Mouse (Mus musculus): Measurements from ENCODE around the gene Aldh9a1. TPM values are rescaled to one million over a fixed set of nuclear protein-coding genes. Genes with fewer than 3 reads are reported as not detected.

The Aldh9a1 gene
- polyA plus RNA-seq, 1 experiment from 2014 or later = 204 TPM

DNA sequence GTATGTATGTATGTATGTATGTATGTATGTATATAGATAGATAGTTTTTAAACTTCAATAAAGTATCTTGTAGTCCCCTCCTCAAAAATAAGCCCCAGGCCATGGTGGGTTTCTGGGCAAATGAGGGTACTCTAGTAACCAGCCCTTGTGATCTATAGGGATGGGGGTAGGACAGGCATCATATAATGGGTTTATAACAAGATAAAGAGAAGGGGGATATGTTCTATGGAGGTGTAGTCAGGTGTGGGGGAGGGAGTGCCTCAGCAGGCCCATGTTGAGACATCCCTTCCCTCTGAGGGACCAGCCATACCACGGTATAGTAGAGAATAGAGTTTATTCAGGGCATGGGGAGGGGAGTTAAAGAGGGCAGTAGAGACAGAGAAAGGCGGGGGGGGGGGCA lies 36.7 kb downstream of the Aldh9a1 start:
- no peak overlapping the region for H3K4me2 ChIP-seq (ENCODE audit: low read depth, low read length)
- no peaks in the 10 kb centered on the region for H3K9me3 ChIP-seq (ENCODE audit: control insufficient read depth, low read length)
- no peak overlapping the region for H3K4me3 ChIP-seq (ENCODE audit: low read length)
- H3K4me1 ChIP-seq (ENCODE audit: control insufficient read depth, insufficient read depth, low read length) = peaks cover 44% of the 10 kb centered on the region
- no peak for ATAC-seq
- no peaks in the 10 kb centered on the region for H3K27me3 ChIP-seq (replicated peaks; ENCODE audit: control insufficient read depth, insufficient read depth, low read length)
- no peaks in the 10 kb centered on the region for H3K36me3 ChIP-seq (ENCODE audit: control insufficient read depth, insufficient read depth, low read length)
- 34% methylated on average over 2 of the region's 2 CpGs for WGBS
- no peak overlapping the region for H3K27ac ChIP-seq (ENCODE audit: low read length)
- H3K9ac ChIP-seq (ENCODE audit: low read depth, low read length) = no peak overlapping the region

DNA sequence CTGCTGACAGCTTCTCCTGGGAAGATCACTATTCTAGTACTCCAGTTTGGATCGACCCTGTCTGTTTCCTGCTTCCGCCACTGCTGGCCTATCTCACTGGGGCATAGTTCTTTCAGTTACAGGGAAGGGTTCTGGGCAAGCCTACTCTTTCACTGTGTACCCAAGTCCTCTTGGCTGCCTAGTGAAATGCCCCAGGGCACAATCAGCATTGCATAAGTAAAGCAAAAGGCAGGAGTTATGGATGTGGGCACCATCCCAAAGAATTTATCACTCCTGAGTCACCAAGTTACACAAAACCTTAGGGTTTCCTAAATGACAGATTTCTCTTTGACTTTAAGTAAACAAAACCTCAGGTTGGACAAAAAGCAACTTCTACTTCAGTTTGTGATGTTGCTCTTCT lies 37.5 kb downstream of the Aldh9a1 start:
- H3K4me2 ChIP-seq (ENCODE audit: low read depth, low read length) = no peak overlapping the region
- H3K4me3 ChIP-seq (ENCODE audit: low read length) = no peak overlapping the region
- H3K27me3 ChIP-seq (replicated peaks; ENCODE audit: control insufficient read depth, insufficient read depth, low read length) = no peaks in the 10 kb centered on the region
- H3K9me3 ChIP-seq (ENCODE audit: control insufficient read depth, low read length) = no peaks in the 10 kb centered on the region
- no peak overlapping the region for H3K9ac ChIP-seq (ENCODE audit: low read depth, low read length)
- H3K36me3 ChIP-seq (ENCODE audit: control insufficient read depth, insufficient read depth, low read length) = no peaks in the 10 kb centered on the region
- H3K27ac ChIP-seq (ENCODE audit: low read length) = peak overlapping the region; percentile 31
- no peak for ATAC-seq
- H3K4me1 ChIP-seq (ENCODE audit: control insufficient read depth, insufficient read depth, low read length) = peaks cover 39% of the 10 kb centered on the region
- WGBS = 70% methylated on average over 2 of the region's 2 CpGs

DNA sequence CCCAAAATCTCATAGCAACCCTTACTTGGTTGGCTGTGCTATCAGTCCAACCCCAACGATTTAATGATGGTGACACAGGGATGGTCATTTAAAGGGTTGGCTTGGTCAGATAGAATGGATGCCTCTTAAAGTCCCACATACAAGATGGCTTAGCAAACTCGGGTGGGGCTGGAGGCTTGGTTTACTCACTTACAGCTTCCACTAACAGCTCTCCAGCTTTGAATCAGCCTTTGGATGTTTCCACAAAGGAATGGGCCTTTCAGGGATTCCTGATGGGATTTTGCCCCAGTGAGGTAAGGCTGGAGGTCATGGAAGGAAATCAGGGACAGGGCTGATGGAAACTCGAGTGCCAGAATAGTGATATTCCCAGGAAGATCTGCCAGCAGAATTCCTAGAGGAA lies 38.0 kb downstream of the Aldh9a1 start:
- ATAC-seq = no peak
- Histone ChIP-seq H3K4me1 (ENCODE audit: control insufficient read depth, insufficient read depth, low read length) (peaks cover 38% of the 10 kb centered on the region), H3K36me3 (ENCODE audit: control insufficient read depth, insufficient read depth, low read length) (no peaks in the 10 kb centered on the region), H3K4me3 (ENCODE audit: low read length) (no peak overlapping the region), H3K27ac (ENCODE audit: low read length) (peak overlapping the region; percentile 31; the same call in 1 of the 2 replicates), H3K9ac (ENCODE audit: low read depth, low read length) (no peak overlapping the region), H3K9me3 (ENCODE audit: control insufficient read depth, low read length) (no peaks in the 10 kb centered on the region), H3K27me3 (replicated peaks; ENCODE audit: control insufficient read depth, insufficient read depth, low read length) (no peaks in the 10 kb centered on the region), H3K4me2 (ENCODE audit: low read depth, low read length) (no peak overlapping the region)
- 75% methylated on average over 3 of the region's 3 CpGs for WGBS

DNA sequence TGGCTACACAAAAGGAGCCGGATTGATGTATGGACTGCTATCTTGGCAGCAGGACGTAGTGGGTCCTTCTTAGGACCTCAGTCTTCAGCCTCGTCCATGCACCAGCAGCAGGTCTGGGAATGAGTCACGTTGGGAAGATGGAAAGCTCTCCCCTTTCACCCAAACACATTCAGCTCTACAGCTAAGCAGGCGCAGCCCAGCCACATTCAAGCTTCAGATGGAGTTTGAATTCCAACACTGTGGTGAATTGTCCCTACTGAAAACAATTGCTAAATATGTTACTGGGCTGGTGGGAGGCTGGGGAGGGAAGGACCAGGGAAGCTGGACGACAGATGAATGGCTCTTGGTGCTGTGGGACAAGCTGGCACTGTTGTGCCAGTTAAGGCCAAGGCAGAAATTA lies 38.8 kb downstream of the Aldh9a1 start:
- no peak overlapping the region for H3K9ac ChIP-seq (ENCODE audit: low read depth, low read length)
- peaks cover 36% of the 10 kb centered on the region for H3K4me1 ChIP-seq (ENCODE audit: control insufficient read depth, insufficient read depth, low read length)
- 80% methylated on average over 6 of the region's 6 CpGs for WGBS
- H3K4me3 ChIP-seq (ENCODE audit: low read length) = no peak overlapping the region
- no peaks in the 10 kb centered on the region for H3K9me3 ChIP-seq (ENCODE audit: control insufficient read depth, low read length)
- H3K27ac ChIP-seq (ENCODE audit: low read length) = peak overlapping the region; percentile 20; the same call in 1 of the 2 replicates
- no peak overlapping the region for H3K4me2 ChIP-seq (ENCODE audit: low read depth, low read length)
- ATAC-seq = no peak
- no peaks in the 10 kb centered on the region for H3K27me3 ChIP-seq (replicated peaks; ENCODE audit: control insufficient read depth, insufficient read depth, low read length)
- H3K36me3 ChIP-seq (ENCODE audit: control insufficient read depth, insufficient read depth, low read length) = no peaks in the 10 kb centered on the region

DNA sequence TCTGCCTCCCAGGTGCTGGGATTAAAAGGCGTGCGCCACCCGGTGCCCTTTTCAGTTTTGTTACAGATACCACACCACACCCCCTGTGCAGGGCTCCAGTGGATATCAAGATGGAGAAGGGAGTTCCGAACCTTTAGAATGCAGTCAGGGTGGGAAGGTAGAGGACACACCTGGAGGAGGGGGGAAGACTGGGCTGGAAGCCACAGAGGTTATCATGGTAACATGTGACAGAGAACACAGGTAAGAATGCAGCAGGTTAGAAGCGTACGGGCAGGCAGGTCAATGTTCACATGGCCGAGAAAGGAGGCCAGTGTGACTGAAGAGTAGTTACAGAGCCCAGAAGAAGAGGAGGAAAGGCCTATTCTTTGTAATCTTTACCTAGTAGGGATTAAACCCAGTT lies 39.8 kb downstream of the Aldh9a1 start:
- WGBS = 75% methylated on average over 7 of the region's 7 CpGs
- peak; percentile 2; the same call in 1 of the 2 replicates for ATAC-seq
- Histone ChIP-seq H3K9ac (ENCODE audit: low read depth, low read length) (no peak overlapping the region), H3K4me2 (ENCODE audit: low read depth, low read length) (0 out of 2 replicates have a peak overlapping the region, but pooled peaks have one; percentile 7), H3K27me3 (replicated peaks; ENCODE audit: control insufficient read depth, insufficient read depth, low read length) (no peaks in the 10 kb centered on the region), H3K4me1 (ENCODE audit: control insufficient read depth, insufficient read depth, low read length) (peaks cover 34% of the 10 kb centered on the region), H3K9me3 (ENCODE audit: control insufficient read depth, low read length) (no peaks in the 10 kb centered on the region), H3K4me3 (ENCODE audit: low read length) (no peak overlapping the region), H3K27ac (ENCODE audit: low read length) (peak overlapping the region; percentile 76), H3K36me3 (ENCODE audit: control insufficient read depth, insufficient read depth, low read length) (no peaks in the 10 kb centered on the region)

DNA sequence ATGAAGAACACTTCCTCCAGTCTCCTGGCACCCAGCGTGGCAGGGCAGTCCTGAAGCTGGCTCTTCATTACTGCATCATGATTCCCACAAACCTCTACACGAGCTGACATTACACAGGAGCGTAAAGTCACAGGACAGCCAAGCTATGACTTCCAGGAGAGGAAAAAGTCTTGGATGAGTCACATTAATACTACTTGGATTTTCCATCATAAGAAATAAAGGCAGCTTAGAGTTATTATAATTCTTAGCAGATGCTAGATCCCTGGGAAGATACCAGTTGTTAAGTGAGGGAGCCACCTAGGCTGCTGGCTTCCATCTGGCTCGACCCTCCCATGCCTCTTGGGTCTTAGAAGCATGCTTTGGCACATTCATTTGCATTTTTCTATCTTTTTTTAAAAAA lies 40.6 kb downstream of the Aldh9a1 start:
- 73% methylated on average over 4 of the region's 4 CpGs for WGBS
- no peak overlapping the region for H3K4me3 ChIP-seq (ENCODE audit: low read length)
- H3K27me3 ChIP-seq (replicated peaks; ENCODE audit: control insufficient read depth, insufficient read depth, low read length) = no peaks in the 10 kb centered on the region
- H3K36me3 ChIP-seq (ENCODE audit: control insufficient read depth, insufficient read depth, low read length) = no peaks in the 10 kb centered on the region
- H3K9me3 ChIP-seq (ENCODE audit: control insufficient read depth, low read length) = no peaks in the 10 kb centered on the region
- no peak for ATAC-seq
- peak overlapping the region; percentile 76 for H3K27ac ChIP-seq (ENCODE audit: low read length)
- H3K4me1 ChIP-seq (ENCODE audit: control insufficient read depth, insufficient read depth, low read length) = peaks cover 32% of the 10 kb centered on the region
- no peak overlapping the region for H3K9ac ChIP-seq (ENCODE audit: low read depth, low read length)
- H3K4me2 ChIP-seq (ENCODE audit: low read depth, low read length) = no peak overlapping the region; the same call in 1 of the 2 replicates

DNA sequence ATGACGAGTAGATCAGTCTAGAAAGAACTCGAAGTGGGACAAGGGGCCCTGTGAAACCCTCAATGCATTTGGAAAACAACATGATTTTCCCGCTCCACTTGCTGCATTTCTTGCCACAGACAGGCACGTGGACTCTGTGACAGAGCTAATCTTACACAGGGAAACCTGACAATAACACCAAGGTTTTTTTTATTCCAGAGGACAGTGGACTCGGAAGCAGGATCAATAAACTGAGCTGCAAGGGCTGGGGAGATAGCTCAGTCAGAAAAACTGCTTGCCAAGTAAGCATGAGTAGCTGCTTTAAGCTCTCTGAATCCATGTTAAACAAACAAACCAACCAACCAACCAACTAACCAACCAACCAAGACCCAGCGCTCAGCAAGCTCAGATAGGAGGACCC lies 41.5 kb downstream of the Aldh9a1 start:
- ATAC-seq = no peak
- peak overlapping the region; percentile 68 for H3K27ac ChIP-seq (ENCODE audit: low read length)
- peaks cover 26% of the 10 kb centered on the region for H3K4me1 ChIP-seq (ENCODE audit: control insufficient read depth, insufficient read depth, low read length)
- WGBS = 62% methylated on average over 6 of the region's 6 CpGs
- H3K36me3 ChIP-seq (ENCODE audit: control insufficient read depth, insufficient read depth, low read length) = no peaks in the 10 kb centered on the region
- 0 out of 2 replicates have a peak overlapping the region, but pooled peaks have one; percentile 32 for H3K9ac ChIP-seq (ENCODE audit: low read depth, low read length)
- peak overlapping the region; percentile 40 for H3K4me2 ChIP-seq (ENCODE audit: low read depth, low read length)
- H3K4me3 ChIP-seq (ENCODE audit: low read length) = peak overlapping the region; percentile 17; the same call in 1 of the 2 replicates
- H3K9me3 ChIP-seq (ENCODE audit: control insufficient read depth, low read length) = no peaks in the 10 kb centered on the region
- no peaks in the 10 kb centered on the region for H3K27me3 ChIP-seq (replicated peaks; ENCODE audit: control insufficient read depth, insufficient read depth, low read length)

DNA sequence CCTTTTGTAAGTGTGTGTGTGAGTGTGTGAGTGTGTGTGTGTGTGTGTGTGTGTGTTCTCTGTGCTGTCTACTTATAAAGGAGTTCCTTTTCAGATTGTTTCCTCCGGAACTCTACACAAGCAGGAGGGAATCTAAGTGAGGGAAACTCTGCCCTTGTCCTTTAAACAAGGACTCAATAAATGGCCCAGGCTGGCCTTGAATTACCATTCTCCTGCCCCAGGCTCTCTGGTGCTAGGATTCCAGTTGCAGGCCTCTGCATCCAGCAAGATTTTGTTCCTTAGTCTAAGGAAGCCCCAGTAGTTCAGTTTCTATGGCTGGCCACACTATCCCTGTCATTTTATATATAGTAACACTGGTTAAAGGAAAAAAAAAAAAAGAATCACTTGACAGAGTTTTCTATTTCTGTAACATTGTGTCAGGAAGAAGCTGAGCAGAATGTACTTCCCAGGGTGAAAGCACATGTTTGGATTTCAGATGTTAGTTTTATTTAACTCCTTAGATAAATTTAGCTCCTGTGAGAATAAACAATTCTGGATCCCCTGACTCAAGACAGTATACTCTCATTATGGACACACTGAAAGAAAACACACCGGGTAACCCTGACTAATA lies 42.3 kb downstream of the Aldh9a1 start:
- Histone ChIP-seq H3K4me2 (ENCODE audit: low read depth, low read length) (peak overlapping the region; percentile 70), H3K27ac (ENCODE audit: low read length) (peak overlapping the region; percentile 92), H3K4me1 (ENCODE audit: control insufficient read depth, insufficient read depth, low read length) (peaks cover 23% of the 10 kb centered on the region), H3K27me3 (replicated peaks; ENCODE audit: control insufficient read depth, insufficient read depth, low read length) (no peaks in the 10 kb centered on the region), H3K36me3 (ENCODE audit: control insufficient read depth, insufficient read depth, low read length) (no peaks in the 10 kb centered on the region), H3K9me3 (ENCODE audit: control insufficient read depth, low read length) (no peaks in the 10 kb centered on the region), H3K9ac (ENCODE audit: low read depth, low read length) (peak overlapping the region; percentile 86), H3K4me3 (ENCODE audit: low read length) (peak overlapping the region; percentile 73)
- no peak for ATAC-seq
- 23% methylated on average over 2 of the region's 2 CpGs for WGBS

DNA sequence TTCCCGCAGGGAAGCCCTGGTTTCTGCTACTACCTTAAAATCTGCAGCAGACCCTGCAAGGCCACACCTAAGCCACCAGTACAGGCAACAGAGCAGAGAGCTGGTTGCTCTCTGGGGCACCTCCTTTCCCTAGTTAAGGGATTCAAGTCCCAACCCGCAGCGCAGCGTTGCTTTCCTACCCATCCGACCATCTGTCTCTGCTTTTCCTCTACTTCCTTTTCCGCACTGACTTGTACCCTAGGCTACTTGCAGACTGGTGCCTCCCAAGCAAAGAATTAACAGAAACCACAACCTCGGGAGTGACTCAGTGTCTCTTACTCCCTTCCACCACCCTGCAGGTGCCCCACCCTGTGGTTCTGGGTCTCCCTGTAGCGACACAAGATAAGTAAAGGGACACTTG lies 42.9 kb downstream of the Aldh9a1 start:
- peak overlapping the region; percentile 86 for H3K9ac ChIP-seq (ENCODE audit: low read depth, low read length)
- peak overlapping the region; percentile 92 for H3K27ac ChIP-seq (ENCODE audit: low read length)
- H3K27me3 ChIP-seq (replicated peaks; ENCODE audit: control insufficient read depth, insufficient read depth, low read length) = no peaks in the 10 kb centered on the region
- peak overlapping the region; percentile 73 for H3K4me3 ChIP-seq (ENCODE audit: low read length)
- H3K36me3 ChIP-seq (ENCODE audit: control insufficient read depth, insufficient read depth, low read length) = no peaks in the 10 kb centered on the region
- peaks cover 23% of the 10 kb centered on the region for H3K4me1 ChIP-seq (ENCODE audit: control insufficient read depth, insufficient read depth, low read length)
- peak overlapping the region; percentile 70 for H3K4me2 ChIP-seq (ENCODE audit: low read depth, low read length)
- peak; percentile 23 for ATAC-seq
- 3% methylated on average over 8 of the region's 8 CpGs for WGBS
- no peaks in the 10 kb centered on the region for H3K9me3 ChIP-seq (ENCODE audit: control insufficient read depth, low read length)

DNA sequence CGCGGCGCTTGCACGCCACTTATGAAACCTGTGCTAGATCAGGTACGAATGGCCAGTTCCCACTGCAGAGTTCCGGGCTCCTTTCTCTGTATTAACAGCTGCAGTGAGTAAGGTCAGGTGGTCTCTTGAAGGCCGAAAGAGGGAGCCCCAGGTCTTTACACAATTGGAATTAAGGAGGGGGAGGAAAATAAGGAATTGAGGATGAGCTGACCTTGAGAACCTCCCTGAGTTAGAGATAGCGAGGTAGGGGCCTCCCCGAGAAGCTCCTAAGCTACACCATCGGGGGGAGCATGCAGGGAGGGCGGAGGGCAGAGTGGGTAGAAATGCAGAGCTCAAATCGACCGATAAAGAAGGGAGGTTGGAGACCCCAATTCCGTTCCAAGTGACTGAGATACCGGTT lies 43.5 kb downstream of the Aldh9a1 start:
- no peaks in the 10 kb centered on the region for H3K27me3 ChIP-seq (replicated peaks; ENCODE audit: control insufficient read depth, insufficient read depth, low read length)
- H3K4me2 ChIP-seq (ENCODE audit: low read depth, low read length) = peak overlapping the region; percentile 70
- ATAC-seq = peak; percentile 44
- peak overlapping the region; percentile 86 for H3K9ac ChIP-seq (ENCODE audit: low read depth, low read length)
- peaks cover 17% of the 10 kb centered on the region for H3K4me1 ChIP-seq (ENCODE audit: control insufficient read depth, insufficient read depth, low read length)
- no peaks in the 10 kb centered on the region for H3K36me3 ChIP-seq (ENCODE audit: control insufficient read depth, insufficient read depth, low read length)
- no peaks in the 10 kb centered on the region for H3K9me3 ChIP-seq (ENCODE audit: control insufficient read depth, low read length)
- H3K27ac ChIP-seq (ENCODE audit: low read length) = peak overlapping the region; percentile 92
- H3K4me3 ChIP-seq (ENCODE audit: low read length) = peak overlapping the region; percentile 73
- WGBS = 1% methylated on average over 15 of the region's 15 CpGs
